Mouse (Mus musculus): ENCODE measurements around the gene Abhd14b.

- TF ChIP-seq ZC3H11A (IDR thresholded peaks at IDR 0.05; ENCODE audit: low read depth, low read length) (no peak), POLR2A (IDR thresholded peaks at IDR 0.05; ENCODE audit: control insufficient read depth in 1 of 2, insufficient read depth in 1 of 2, low read depth in 1 of 2, low read length in 2 of 2, poor library complexity in 1 of 2) (no peak), EP300 (IDR thresholded peaks at IDR 0.05; ENCODE audit: low read depth in 1 of 2, low read length in 2 of 2) (no peak), USF2 (IDR thresholded peaks at IDR 0.05; ENCODE audit: borderline replicate concordance in 1 of 2, insufficient read depth in 1 of 2, low read depth in 1 of 2, low read length in 2 of 2) (no peak), CTCF (IDR thresholded peaks at IDR 0.05 in 2 of 3, conservative IDR thresholded peaks at IDR 0.05 in 1 of 3; ENCODE audit: control insufficient read depth in 1 of 3, insufficient read depth in 1 of 3, low read depth in 2 of 3, low read length in 3 of 3, poor library complexity in 1 of 3, severe bottlenecking in 1 of 3) (no peak), MAX (IDR thresholded peaks at IDR 0.05; ENCODE audit: low read length) (no peak), USF1 (IDR thresholded peaks at IDR 0.05; ENCODE audit: low read depth, low read length) (no peak), MXI1 (IDR thresholded peaks at IDR 0.05; ENCODE audit: low read depth, low read length) (no peak), RCOR1 (IDR thresholded peaks at IDR 0.05; ENCODE audit: low read depth, low read length) (no peak)
Observed at GRCm38 (mm10) chr9:106501846-106502245, 54.6 kb downstream of the Abhd14b start.

Measured in MEL (cell line).